Mouse (Mus musculus) retina, postnatal 7 days (tissue): ENCODE results near the gene Prdx5.
"Not testable (repeated sequence)": the region's sequence is repeated elsewhere in the genome, so short reads cannot be mapped to it uniquely, and the experiment has no call there.

Experiments
- DNase-seq: peaks from one replicate; pipeline ENCODE4 v3.0.0-alpha.2; 2012; ENCODE audit warnings: low read depth, low spot score

Prdx5 gene

GRCm38 (mm10) chr19:6919431-6919830 lies 9.5 kb upstream of the Prdx5 start:
- DNase-seq: no peak

DNA sequence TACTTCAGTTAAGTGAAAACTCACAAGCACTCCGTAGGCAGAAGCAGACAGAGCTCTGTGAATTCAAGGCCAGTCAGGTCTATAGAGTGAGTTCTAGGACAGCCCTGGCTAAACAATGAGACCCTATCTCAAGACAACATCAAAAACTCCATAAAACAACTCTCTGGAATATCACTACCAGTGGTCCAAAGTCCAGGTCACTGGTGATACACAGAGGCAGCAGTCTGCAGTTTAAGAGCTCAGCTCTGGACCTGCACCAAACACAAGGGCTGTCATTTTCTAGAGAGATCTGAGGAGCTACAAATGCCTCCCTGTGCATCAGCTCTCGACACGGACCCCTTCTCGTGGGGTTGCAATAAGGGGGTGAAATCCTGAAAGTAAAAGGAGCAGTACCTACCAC lies 8.4 kb upstream of the Prdx5 start:
- DNase-seq: no peak

- no peak for DNase-seq
These were observed 6.6 kb upstream of the Prdx5 start for GRCm38 (mm10) chr19:6916496-6916895.

DNA sequence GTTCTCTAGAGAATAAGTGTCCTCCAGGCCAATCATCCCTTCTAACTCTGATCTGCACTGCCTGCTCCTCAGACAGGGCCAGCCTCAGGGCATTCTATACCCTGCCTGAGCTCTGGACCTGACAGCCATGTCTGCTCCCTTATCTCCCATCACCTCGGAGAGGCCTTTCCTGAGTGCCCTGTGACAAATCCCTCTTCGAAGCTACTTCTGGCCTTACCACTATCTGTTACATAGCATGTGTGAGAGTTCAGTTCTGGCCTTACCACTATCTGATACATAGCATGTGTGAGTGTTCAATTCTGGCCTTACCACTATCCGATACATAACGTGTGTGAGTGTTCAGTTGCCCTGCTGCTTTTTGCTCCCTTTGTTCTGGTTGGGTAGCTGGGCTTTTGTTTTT lies 5.4 kb upstream of the Prdx5 start:
- no peak for DNase-seq

- DNase-seq: no peak
These were observed 4.6 kb upstream of the Prdx5 start for GRCm38 (mm10) chr19:6914540-6914939.

DNA sequence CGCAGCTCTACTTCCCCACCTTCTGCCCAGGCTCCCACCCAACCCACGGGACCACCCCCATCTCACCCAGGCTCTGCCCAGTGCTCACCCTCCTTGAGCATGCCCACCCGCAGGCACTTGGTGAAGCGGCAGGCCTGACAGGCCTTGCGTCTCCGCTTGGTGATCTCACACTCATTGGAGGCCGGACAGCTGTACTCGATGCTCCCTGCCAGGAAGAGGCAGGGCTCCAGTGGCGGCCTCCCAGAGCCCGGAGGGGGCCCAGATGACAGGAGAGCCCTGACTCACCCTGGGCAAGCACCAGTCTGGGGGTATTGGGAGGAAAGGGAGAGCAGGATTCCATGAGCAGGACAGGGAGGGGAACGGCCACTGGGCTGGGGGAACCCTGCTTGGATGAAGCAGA lies 4.1 kb upstream of the Prdx5 start:
- DNase-seq: no peak

DNA sequence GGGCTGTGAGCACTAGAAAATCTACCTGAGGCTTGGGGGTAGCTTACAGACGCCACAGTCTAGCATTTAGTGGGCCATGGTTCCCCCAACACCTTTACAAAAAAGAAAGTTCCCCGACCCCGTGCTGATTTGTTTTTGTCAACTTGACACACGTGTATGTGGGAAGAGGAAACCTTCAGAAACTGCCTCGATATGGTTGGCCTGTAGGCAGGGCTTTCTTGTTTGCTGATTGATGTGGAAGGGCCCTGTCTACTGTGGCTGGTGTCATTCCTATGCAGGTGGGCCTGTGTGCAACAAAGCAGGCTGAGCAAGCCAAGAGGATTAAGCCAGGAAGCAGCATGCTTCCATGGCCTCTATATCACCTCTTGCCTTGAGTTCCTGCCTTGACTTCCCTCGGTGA lies 3.1 kb upstream of the Prdx5 start:
- no peak for DNase-seq

DNA sequence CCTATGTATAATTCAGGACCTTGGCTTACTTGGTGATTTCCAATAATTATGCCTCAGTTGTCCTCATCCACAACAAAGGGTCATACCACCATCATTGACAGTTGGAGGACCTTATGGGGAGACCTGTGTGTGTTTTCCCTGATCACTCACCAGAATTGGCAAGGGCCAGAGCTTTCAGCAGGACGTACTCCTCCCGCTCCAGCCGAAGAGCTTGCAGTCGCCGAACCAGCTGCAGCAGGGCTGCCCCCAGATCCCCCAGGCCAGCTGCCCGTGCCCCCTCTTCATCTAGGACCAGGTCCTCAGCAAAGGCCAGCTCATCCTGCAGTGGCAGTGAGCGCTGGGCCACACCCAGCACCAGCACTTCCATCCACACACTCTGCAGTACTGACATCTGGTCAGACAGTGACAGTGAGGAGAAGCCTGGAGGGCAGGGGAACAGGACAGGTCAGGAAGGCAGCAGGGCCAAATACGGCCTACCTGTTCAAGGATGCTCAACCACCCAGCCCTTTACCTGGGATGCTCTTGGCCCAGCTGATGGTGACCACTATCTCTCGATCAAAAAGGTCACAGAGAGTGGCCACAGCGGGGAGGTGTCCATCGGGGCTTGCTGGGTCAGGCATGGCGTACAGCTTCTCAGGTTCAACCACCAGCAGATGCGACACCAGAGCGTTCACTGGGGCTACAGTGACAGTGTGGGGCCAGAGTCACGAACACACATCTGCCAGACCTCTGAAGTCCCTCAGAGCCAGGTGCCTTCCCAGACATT lies 2.5 kb upstream of the Prdx5 start:
- DNase-seq: no peak

GRCm38 (mm10) chr19:6911101-6912074 lies 1.5 kb upstream of the Prdx5 start:
- DNase-seq: no peak

GRCm38 (mm10) chr19:6910306-6910705 lies 400 bp upstream of the Prdx5 start:
- not testable (repeated sequence) for DNase-seq

DNA sequence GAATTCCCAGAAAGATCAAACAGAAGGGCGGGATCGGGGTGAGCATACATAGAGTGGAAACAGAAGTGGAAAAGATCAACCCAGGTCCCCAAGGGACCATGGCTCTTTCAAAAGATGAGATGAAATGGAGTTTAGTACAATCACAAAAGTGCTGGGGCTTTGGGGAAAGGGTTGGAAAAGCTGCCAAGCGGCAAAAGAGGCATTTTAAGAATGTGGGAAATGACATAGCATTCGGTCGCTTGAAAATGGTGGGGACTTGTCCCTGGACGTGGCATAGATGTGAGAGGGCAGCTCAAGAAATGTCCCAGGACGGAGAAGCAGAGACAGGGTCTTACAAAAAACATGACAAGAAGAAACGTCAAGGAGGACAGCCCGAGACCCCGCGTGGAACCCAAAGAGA lies 885 bp downstream of the Prdx5 start:
- DNase-seq: no peak

GRCm38 (mm10) chr19:6907811-6908540 lies 1.9 kb downstream of the Prdx5 start:
- DNase-seq: no peak

GRCm38 (mm10) chr19:6907094-6907493 lies 2.8 kb downstream of the Prdx5 start:
- no peak for DNase-seq

GRCm38 (mm10) chr19:6906199-6906598 lies 3.7 kb downstream of the Prdx5 start:
- no peak for DNase-seq

- DNase-seq: no peak
These were observed 4.3 kb downstream of the Prdx5 start for GRCm38 (mm10) chr19:6905498-6906159.

- no peak for DNase-seq
These were observed 5.1 kb downstream of the Prdx5 start for GRCm38 (mm10) chr19:6904846-6905245.

DNA sequence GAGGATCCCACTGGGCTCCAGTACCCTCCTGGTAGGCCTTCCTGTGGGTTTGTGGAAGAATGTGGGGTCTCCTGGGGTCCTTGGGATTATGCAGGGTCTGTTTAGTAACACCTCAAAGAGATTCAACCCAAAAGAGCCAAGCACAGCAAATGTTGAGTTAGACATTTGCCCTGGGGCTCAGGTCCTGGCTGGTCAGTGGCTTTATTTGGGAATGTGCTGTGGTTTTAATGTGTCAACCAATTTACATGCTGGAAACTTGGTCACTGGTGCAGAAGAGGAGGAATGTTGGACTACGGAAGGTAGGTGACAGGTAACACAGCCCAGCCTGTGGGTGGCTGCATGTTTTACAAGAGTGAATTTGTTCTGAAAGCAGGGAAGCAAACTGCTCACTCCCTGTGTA lies 6.9 kb downstream of the Prdx5 start:
- DNase-seq: no peak

DNA sequence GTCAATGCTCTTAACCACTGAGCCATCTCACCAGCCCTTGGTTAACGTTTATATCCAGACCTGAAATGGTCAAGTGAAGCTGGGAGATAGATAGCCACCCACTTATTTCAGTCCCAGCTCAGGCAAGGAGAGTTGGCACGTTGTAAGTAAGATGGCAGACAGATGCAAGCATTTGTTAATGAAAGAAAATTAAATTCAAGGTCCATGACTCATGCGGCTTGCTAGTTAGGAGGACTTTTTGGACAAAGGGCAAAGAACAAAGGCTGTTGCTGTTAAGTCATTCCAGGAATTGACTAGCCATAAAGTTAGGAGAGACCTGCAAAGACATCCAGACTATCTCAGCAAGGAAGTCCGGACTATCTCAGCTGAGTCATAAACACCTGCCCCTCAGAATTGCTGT lies 10.3 kb downstream of the Prdx5 start:
- DNase-seq: no peak

GRCm38 (mm10) chr19:6895608-6896305 lies 14.1 kb downstream of the Prdx5 start:
- DNase-seq: not testable (repeated sequence)

- DNase-seq: no peak
These were observed 16.0 kb downstream of the Prdx5 start for GRCm38 (mm10) chr19:6893731-6894451.
